Comparison of ENCODE assay signal across 11 mouse cellular contexts in genomic region chr5:120431649-120432485, GRCm38 (mm10). TPM values are rescaled to one million over a fixed set of nuclear protein-coding genes. Genes with fewer than 3 reads are reported as not detected.
DNase-seq lines count a peak whose midpoint lies in the region; ATAC-seq and TF ChIP-seq lines count a peak whose summit lies in the region.
"Had no signal": no experiment of that assay in that cellular context is flagged by ENCODE, and none has a peak within 500 bp of the region (broad histone marks: within the 10 kb centered on the region; RNA-seq: fewer than 3 reads in every experiment).

Gene Lhx5 (plus strand): TSS chr5:120431699.

- H3K36me3 ChIP-seq in forebrain, postnatal 0 days (ENCODE audit: insufficient read depth) = no peaks in the 10 kb centered on the region
- no peaks in the 10 kb centered on the region for H3K36me3 ChIP-seq in midbrain, embryonic 15.5 days (replicated peaks)
- H3K36me3 ChIP-seq in liver, embryonic 12.5 days = no peaks in the 10 kb centered on the region

- peak within 1 kb of the TSS; percentile 28 for H3K4me3 ChIP-seq in forebrain, postnatal 0 days (ENCODE audit: low read depth, low read length)
- peak within 1 kb of the TSS; percentile 46 for H3K4me3 ChIP-seq in midbrain, embryonic 15.5 days
- H3K4me3 ChIP-seq in liver, embryonic 12.5 days = no peak within 1 kb of the TSS
- H3K4me3 ChIP-seq: myocyte had no signal

- WGBS in forebrain, postnatal 0 days = 1% methylated on average over 69 of the region's 69 CpGs
- under 1% methylated on average over 69 of the region's 69 CpGs for WGBS in midbrain, embryonic 15.5 days
- 2% methylated on average over 69 of the region's 69 CpGs for WGBS in liver, embryonic 12.5 days (ENCODE audit: insufficient replicate concordance)

- H3K27ac ChIP-seq in forebrain, postnatal 0 days (ENCODE audit: low read depth, low read length) = no peak within 1 kb of the TSS
- peak within 1 kb of the TSS; percentile 81 for H3K27ac ChIP-seq in midbrain, embryonic 15.5 days
- no peak within 1 kb of the TSS for H3K27ac ChIP-seq in liver, embryonic 12.5 days

- peaks cover 73% of the 10 kb centered on the region for H3K27me3 ChIP-seq in forebrain, postnatal 0 days (ENCODE audit: insufficient read depth, low read length)
- H3K27me3 ChIP-seq in midbrain, embryonic 15.5 days (replicated peaks) = peaks cover 64% of the 10 kb centered on the region
- H3K27me3 ChIP-seq in liver, embryonic 12.5 days (replicated peaks) = peaks cover 99% of the 10 kb centered on the region

- ATAC-seq in forebrain, postnatal 0 days = peak; percentile 69
- peak; percentile 80 for ATAC-seq in midbrain, embryonic 15.5 days (replicated peaks)
- ATAC-seq in liver, embryonic 12.5 days = no peak

- no peak for TF ChIP-seq CTCF in forebrain, postnatal 0 days (IDR thresholded peaks at IDR 0.05; ENCODE audit: low read depth)

- H3K4me1 ChIP-seq in forebrain, postnatal 0 days (ENCODE audit: insufficient read depth) = no peaks in the 10 kb centered on the region
- H3K4me1 ChIP-seq in midbrain, embryonic 15.5 days = peaks cover 25% of the 10 kb centered on the region
- 0 out of 2 replicates have a peak, but pooled peaks cover 4% of the 10 kb centered on the region for H3K4me1 ChIP-seq in liver, embryonic 12.5 days

- peak within 1 kb of the TSS; percentile 39 for H3K4me2 ChIP-seq in forebrain, postnatal 0 days (ENCODE audit: low read depth)
- peak within 1 kb of the TSS; percentile 54 for H3K4me2 ChIP-seq in midbrain, embryonic 15.5 days
- H3K4me2 ChIP-seq in liver, embryonic 12.5 days = no peak within 1 kb of the TSS

- DNase-seq in cerebellum, postnatal 14 days = peak; percentile 42 to 59
- DNase-seq in cerebellum, adult 9-10 months = no peak
- peak; percentile 61 for DNase-seq in ZHBTc4 (ENCODE audit: low read depth, low spot score)
- peak; percentile 75 for DNase-seq in forebrain, postnatal 0 days
- no peak for DNase-seq in natural killer cell, adult 2 months (ENCODE audit: low spot score in 2 of 2)
- DNase-seq in layer of hippocampus, adult 9-10 months (ENCODE audit: low spot score) = no peak

- H3K9me3 ChIP-seq in forebrain, postnatal 0 days (ENCODE audit: low read length) = no peaks in the 10 kb centered on the region
- no peaks in the 10 kb centered on the region for H3K9me3 ChIP-seq in midbrain, embryonic 15.5 days
- no peaks in the 10 kb centered on the region for H3K9me3 ChIP-seq in liver, embryonic 12.5 days (replicated peaks)

- 0 out of 2 replicates have a peak within 1 kb of the TSS, but pooled peaks have one; percentile 19 for H3K9ac ChIP-seq in forebrain, postnatal 0 days
- H3K9ac ChIP-seq in midbrain, embryonic 15.5 days = peak within 1 kb of the TSS; percentile 60
- no peak within 1 kb of the TSS for H3K9ac ChIP-seq in liver, embryonic 12.5 days

RNA-seq across cellular contexts. Expression of gene Lhx5, which starts in this region (rescaled TPM):
- total RNA-seq in forebrain, postnatal 0 days (2014; rRNA removed) = 4.6 and 5.4 TPM in 2 replicates
- polyA plus RNA-seq in forebrain, postnatal 0 days (2015; fragmentation: Nextera tagmentation; extraction: Ambion mirVana) = 1.4 and 3.7 TPM in 2 replicates
- polyA plus RNA-seq in midbrain, embryonic 15.5 days (2015; fragmentation: Nextera tagmentation; extraction: Ambion mirVana) = 36.8 and 41.5 TPM in 2 replicates
- polyA plus RNA-seq in liver, embryonic 12.5 days (2016; fragmentation: Nextera tagmentation; extraction: Ambion mirVana) = not detected in 2 replicates
- total RNA-seq: granulocyte monocyte progenitor cell, adult 5-6 weeks had no signal
- polyA plus RNA-seq: myocyte; urinary bladder, adult 2 months had no signal

Comparison
In these comparisons a context has a peak if more than half of its experiments do, and no peak if none do; other contexts are left out.
1. DNase-seq: peak in cerebellum, postnatal 14 days (2 of 2), ZHBTc4 (single experiment) and forebrain, postnatal 0 days (single experiment); none in cerebellum, adult 9-10 months (single experiment), natural killer cell, adult 2 months (0 of 2) and layer of hippocampus, adult 9-10 months (single experiment).